ENCODE assay signal across 33 mouse cellular contexts in genomic region chr6:128789115-128789514, GRCm38 (mm10). TPM values are rescaled to one million over a fixed set of nuclear protein-coding genes. Genes with fewer than 3 reads are reported as not detected.
"Had no signal": no experiment of that assay in that cellular context is flagged by ENCODE, and none has a peak within 500 bp of the region (broad histone marks: within the 10 kb centered on the region; RNA-seq: fewer than 3 reads in every experiment).

TSS of gene Klrb1c (minus strand) at chr6:128789215.

- H3K9ac ChIP-seq: embryonic facial prominence, embryonic 12.5 days; embryonic facial prominence, embryonic 13.5 days; embryonic facial prominence, embryonic 15.5 days; forebrain, embryonic 12.5 days; forebrain, embryonic 13.5 days; forebrain, embryonic 15.5 days; forebrain, postnatal 0 days had no signal

- DNase-seq: cerebellum, adult 8-10 months; cerebellum, adult 9-10 months; cerebellum, adult 9-11 months; cerebellum, postnatal 10 days; cerebellum, postnatal 14 days; cerebellum, postnatal 25 days; cerebellum, postnatal 36 days; embryo, embryonic 11 days; forebrain, postnatal 0 days; gastrocnemius, adult 2 months; gastrocnemius, postnatal 10 days; gastrocnemius, postnatal 14 days; gastrocnemius, postnatal 25 days; gastrocnemius, postnatal 36 days; heart, adult 18-20 months; heart, adult 2 months had no signal

- H3K4me1 ChIP-seq: embryonic facial prominence, embryonic 10.5 days; embryonic facial prominence, embryonic 12.5 days; embryonic facial prominence, embryonic 13.5 days; embryonic facial prominence, embryonic 15.5 days; forebrain, embryonic 10.5 days; forebrain, embryonic 12.5 days; forebrain, embryonic 13.5 days; forebrain, embryonic 15.5 days had no signal

- H3K4me3 ChIP-seq: embryonic facial prominence, embryonic 10.5 days; embryonic facial prominence, embryonic 12.5 days; embryonic facial prominence, embryonic 13.5 days; embryonic facial prominence, embryonic 15.5 days; erythroblast, embryonic 14.5 days; forebrain, embryonic 10.5 days; forebrain, embryonic 12.5 days; forebrain, embryonic 13.5 days; forebrain, embryonic 15.5 days; gastrocnemius, adult 2 months; heart, adult 2 months had no signal

- H3K36me3 ChIP-seq: embryonic facial prominence, embryonic 10.5 days; embryonic facial prominence, embryonic 12.5 days; embryonic facial prominence, embryonic 13.5 days; embryonic facial prominence, embryonic 15.5 days; forebrain, embryonic 10.5 days; forebrain, embryonic 12.5 days; forebrain, embryonic 15.5 days had no signal

- H3K27me3 ChIP-seq: embryonic facial prominence, embryonic 12.5 days; embryonic facial prominence, embryonic 13.5 days; embryonic facial prominence, embryonic 15.5 days; forebrain, embryonic 12.5 days; forebrain, embryonic 13.5 days; forebrain, embryonic 15.5 days had no signal

- H3K27ac ChIP-seq: embryonic facial prominence, embryonic 10.5 days; embryonic facial prominence, embryonic 12.5 days; embryonic facial prominence, embryonic 13.5 days; embryonic facial prominence, embryonic 15.5 days; forebrain, embryonic 10.5 days; forebrain, embryonic 12.5 days; forebrain, embryonic 13.5 days; forebrain, embryonic 15.5 days; gastrocnemius, adult 2 months; heart, adult 2 months had no signal

- H3K9me3 ChIP-seq: embryonic facial prominence, embryonic 10.5 days; embryonic facial prominence, embryonic 12.5 days; embryonic facial prominence, embryonic 13.5 days; embryonic facial prominence, embryonic 15.5 days; forebrain, embryonic 10.5 days; forebrain, embryonic 12.5 days; forebrain, embryonic 13.5 days; forebrain, embryonic 15.5 days had no signal

- ATAC-seq: forebrain, embryonic 13.5 days; forebrain, embryonic 14.5 days; forebrain, embryonic 15.5 days; forebrain, embryonic 16.5 days; forebrain, postnatal 0 days had no signal

- H3K4me2 ChIP-seq: embryonic facial prominence, embryonic 12.5 days; embryonic facial prominence, embryonic 13.5 days; embryonic facial prominence, embryonic 15.5 days; forebrain, embryonic 12.5 days; forebrain, embryonic 13.5 days; forebrain, embryonic 15.5 days had no signal

RNA-seq across cellular contexts. Expression of gene Klrb1c, which starts in this region (rescaled TPM):
- total RNA-seq: gastrocnemius, adult 18-20 months; gastrocnemius, adult 2 months; gastrocnemius, adult 8-10 months; gastrocnemius, postnatal 25 days; gastrocnemius, postnatal 36 days; heart, adult 18-20 months had no signal
- polyA plus RNA-seq: embryonic facial prominence, embryonic 10.5 days; embryonic facial prominence, embryonic 11.5 days; embryonic facial prominence, embryonic 12.5 days; embryonic facial prominence, embryonic 13.5 days; embryonic facial prominence, embryonic 14.5 days; erythroblast, embryonic 14.5 days; forebrain, embryonic 10.5 days; forebrain, embryonic 11.5 days; forebrain, embryonic 12.5 days; forebrain, embryonic 13.5 days; forebrain, embryonic 14.5 days; forebrain, embryonic 15.5 days; frontal cortex, adult 2 months had no signal
